Comparison of ENCODE assay signal across 21 mouse cellular contexts in genomic region chr7:74979479-74979878, GRCm38 (mm10).
DNase-seq lines count a peak whose midpoint lies in the region; ATAC-seq and TF ChIP-seq lines count a peak whose summit lies in the region.
"Had no signal": no experiment of that assay in that cellular context is flagged by ENCODE, and none has a peak within 500 bp of the region (broad histone marks: within the 10 kb centered on the region; RNA-seq: fewer than 3 reads in every experiment).

No protein-coding gene starts in this region.

- no peaks in the 10 kb centered on the region for H3K9me3 ChIP-seq in heart, embryonic 15.5 days (replicated peaks)
- H3K9me3 ChIP-seq: forebrain, embryonic 12.5 days; limb, embryonic 10.5 days had no signal

- 50% methylated on average over 2 of the region's 2 CpGs for WGBS in heart, embryonic 15.5 days
- WGBS in kidney, adult 2 months = 44% methylated on average over 2 of the region's 2 CpGs

- ATAC-seq in heart, embryonic 15.5 days (replicated peaks; ENCODE audit: insufficient number of reproducible peaks, insufficient read depth, low FRiP score, low read depth) = peak; percentile 18; the same call in 1 of the 2 replicates
- ATAC-seq: activated CD4-positive, CD25-positive, alpha-beta regulatory T cell, adult 4 months; CD4-positive, CD25-positive, alpha-beta regulatory T cell, adult 4 months; inflammation-experienced regulatory T-cells, adult 6 months; liver, postnatal 0 days had no signal

- H3K9ac ChIP-seq in heart, embryonic 15.5 days = no peak overlapping the region
- H3K9ac ChIP-seq: forebrain, embryonic 12.5 days; liver, postnatal 0 days had no signal

- H3K4me2 ChIP-seq in heart, embryonic 15.5 days = no peak overlapping the region
- H3K4me2 ChIP-seq: forebrain, embryonic 12.5 days had no signal

- no peak for TF ChIP-seq CTCF in kidney, adult 2 months (conservative IDR thresholded peaks at IDR 0.05; ENCODE audit: insufficient read depth, insufficient read length, low read depth, low read length)

- no peak overlapping the region for H3K4me3 ChIP-seq in heart, embryonic 15.5 days
- H3K4me3 ChIP-seq in kidney, adult 2 months (ENCODE audit: insufficient read depth, low read depth, low read length) = no peak overlapping the region
- H3K4me3 ChIP-seq: forebrain, embryonic 12.5 days; limb, embryonic 10.5 days had no signal

- intact Hi-C loops in heart, postnatal 25 days (cut with DNase I) = no loop called here

- no peak for TF ChIP-seq POLR2A in kidney, adult 2 months (IDR thresholded peaks at IDR 0.05; ENCODE audit: low read depth, low read length)

- H3K27me3 ChIP-seq in heart, embryonic 15.5 days = no peaks in the 10 kb centered on the region
- no peaks in the 10 kb centered on the region for H3K27me3 ChIP-seq in kidney, adult 2 months (replicated peaks; ENCODE audit: control insufficient read depth, insufficient read depth, low read length)
- H3K27me3 ChIP-seq: forebrain, embryonic 12.5 days had no signal

- H3K36me3 ChIP-seq in heart, embryonic 15.5 days = no peaks in the 10 kb centered on the region
- no peaks in the 10 kb centered on the region for H3K36me3 ChIP-seq in kidney, adult 2 months (ENCODE audit: control insufficient read depth, insufficient read depth, low read length)
- H3K36me3 ChIP-seq: forebrain, embryonic 12.5 days; limb, embryonic 10.5 days had no signal

- DNase-seq in adrenal gland, adult 2 months = peak; percentile 45
- DNase-seq in adrenal gland, adult 18-20 months (ENCODE audit: low spot score in 2 of 2) = no peak
- DNase-seq in heart, postnatal 25 days (ENCODE audit: low spot score) = no peak
- peak; percentile 29 to 32 for DNase-seq in adrenal gland, postnatal 36 days
- DNase-seq in skeletal muscle tissue, adult 2 months (ENCODE audit: low read depth, low spot score) = peak; percentile 14
- no peak for DNase-seq in kidney, adult 2 months
- DNase-seq: cerebellum, adult 11 months; cerebellum, postnatal 25 days; embryo, embryonic 11 days; kidney, adult 8-10 months; kidney, postnatal 25 days; liver, postnatal 0 days; lung, postnatal 14 days; right cerebral cortex, adult 18-20 months; thymus, postnatal 14 days had no signal

- no peak overlapping the region for H3K27ac ChIP-seq in heart, embryonic 15.5 days
- H3K27ac ChIP-seq in kidney, adult 2 months (ENCODE audit: insufficient read depth, low read depth, low read length) = no peak overlapping the region
- H3K27ac ChIP-seq: forebrain, embryonic 12.5 days; limb, embryonic 10.5 days had no signal

- H3K4me1 ChIP-seq in heart, embryonic 15.5 days (replicated peaks) = no peaks in the 10 kb centered on the region
- no peaks in the 10 kb centered on the region for H3K4me1 ChIP-seq in kidney, adult 2 months (ENCODE audit: control insufficient read depth, insufficient read depth, low read length)
- H3K4me1 ChIP-seq: forebrain, embryonic 12.5 days; limb, embryonic 10.5 days had no signal

Comparison
In these comparisons a context has a peak if more than half of its experiments do, and no peak if none do; other contexts are left out.
1. DNase-seq: peak in adrenal gland, adult 2 months (single experiment), adrenal gland, postnatal 36 days (2 of 2) and skeletal muscle tissue, adult 2 months (single experiment); none in adrenal gland, adult 18-20 months (0 of 2), heart, postnatal 25 days (single experiment) and kidney, adult 2 months (single experiment).